Mouse (Mus musculus) central nervous system, embryonic 11.5 days (tissue): Measurements from ENCODE around the gene 1700092M07Rik. TPM values are rescaled to one million over a fixed set of nuclear protein-coding genes. Genes with fewer than 3 reads are reported as not detected.

Experiments
- polyA plus RNA-seq: library from polyadenylated mRNA; depleted of rRNA; stranded (reverse); fragments of >200 nt; gene quantifications from 2 replicates; pipeline ENCODE4 v1.2.3, GENCODE M21; 2012; rRNA removed

Gene 1700092M07Rik
- polyA plus RNA-seq, result 3.5 and 4.2 TPM in 2 replicates

DNA sequence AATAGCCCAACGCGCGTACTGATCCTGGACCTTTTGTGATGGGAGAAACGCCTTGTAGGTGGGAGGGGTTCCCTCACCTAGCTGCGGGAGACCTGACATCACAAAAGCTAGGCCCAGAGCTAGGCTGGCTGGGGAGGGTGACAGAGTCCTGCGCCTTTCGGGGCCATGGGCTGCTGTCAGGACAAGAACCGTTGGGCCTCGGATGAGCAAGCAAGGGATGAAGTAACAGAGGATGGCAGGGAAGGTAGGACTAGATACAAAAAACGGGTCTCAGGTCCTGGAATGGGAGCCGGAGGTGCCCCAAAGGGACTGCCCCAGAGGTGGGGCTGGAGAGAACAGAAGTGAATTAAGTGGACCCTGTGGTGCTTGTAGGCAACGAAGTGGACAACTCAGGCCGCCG is at the start of gene 1700092M07Rik:
Gene 1700092M07Rik, plus strand, starts transcription at position 116 of the 400 bp plus-strand sequence.

GRCm38 (mm10) chr19:8722907-8723573 is 17.5 kb upstream of the 1700092M07Rik start, which contains the start of gene Slc3a2:
Slc3a2 (minus strand) TSS chr19:8723369.

DNA sequence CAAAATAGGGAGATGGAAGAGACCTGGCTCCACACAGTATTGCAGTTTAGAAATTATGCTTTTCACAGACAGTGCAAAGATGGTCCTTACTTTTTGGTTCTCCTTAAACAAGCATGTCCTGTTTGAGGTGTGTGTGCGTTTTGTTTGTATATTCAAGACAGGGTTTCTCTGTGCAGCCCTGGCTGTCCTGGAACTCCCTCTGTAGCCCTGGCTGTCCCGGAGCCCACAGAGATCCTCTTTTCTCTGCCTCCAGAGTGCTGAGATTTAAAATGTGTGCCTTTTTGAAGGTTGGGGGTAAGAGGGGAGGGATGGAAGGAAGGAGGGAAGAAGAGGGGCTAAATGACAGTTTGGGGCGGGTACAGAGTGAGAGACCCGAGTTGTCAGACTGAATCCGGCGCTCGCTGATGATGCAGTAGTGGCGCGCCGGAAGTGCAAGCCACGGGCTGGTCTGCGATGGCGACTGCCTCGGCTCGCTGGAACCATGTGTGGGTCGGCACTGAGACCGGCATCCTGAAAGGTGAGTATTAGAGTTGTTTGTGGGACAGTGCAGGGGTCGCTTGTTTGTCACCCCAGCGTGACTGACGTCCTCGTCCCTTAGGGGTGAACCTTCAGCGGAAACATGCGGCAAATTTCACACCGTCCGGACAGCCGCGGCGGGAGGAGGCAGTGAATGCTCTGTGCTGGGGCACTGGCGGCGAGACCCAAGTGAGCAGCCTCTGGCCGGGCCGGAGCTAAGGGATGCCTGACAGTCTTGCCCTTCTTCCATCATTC is 4.9 kb upstream of the 1700092M07Rik start, which contains the start of gene Wdr74:
Gene Wdr74, plus strand, starts transcription at position 439 of the 771 bp plus-strand sequence.

GRCm38 (mm10) chr19:8741243-8741869 is 838 bp downstream of the 1700092M07Rik start, which contains the start of gene Stx5a:
Stx5a (plus strand) TSS chr19:8741413.

DNA sequence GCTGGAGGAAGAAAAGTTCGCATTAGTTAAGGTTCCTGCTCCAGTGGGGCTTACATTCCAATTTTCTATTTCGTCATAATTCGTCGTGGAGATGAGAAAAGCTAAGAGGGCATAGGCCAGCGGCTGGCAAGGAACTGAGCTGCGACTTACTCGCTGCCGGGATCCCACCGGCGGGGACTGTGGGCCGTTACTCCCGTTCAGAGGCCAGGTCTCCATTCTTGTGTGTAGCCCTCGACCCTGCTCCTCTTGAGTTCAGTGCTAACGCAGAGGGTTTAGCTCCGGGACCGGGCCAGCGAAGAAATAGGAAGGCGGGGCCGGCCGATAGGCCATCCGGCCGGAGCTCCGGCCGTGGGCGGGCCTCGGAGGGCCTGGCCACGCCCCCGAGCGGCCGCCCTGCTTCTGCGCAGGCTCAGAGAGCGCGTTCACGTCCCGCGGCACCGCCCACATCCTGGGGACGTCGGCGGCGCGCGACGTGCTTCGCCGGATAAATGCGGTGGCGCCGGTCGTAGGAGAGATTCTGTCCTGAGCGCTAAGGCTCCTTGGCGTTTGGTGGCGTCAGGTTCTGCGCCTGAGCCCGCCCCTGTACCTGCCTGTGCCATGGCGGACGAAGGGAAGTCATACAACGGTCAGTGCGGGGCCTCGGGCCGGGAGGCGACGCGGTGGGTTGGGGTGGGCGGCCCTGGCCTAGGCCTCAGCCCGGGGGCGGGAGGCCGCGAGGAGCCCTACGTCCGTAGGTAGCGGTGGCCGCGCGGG is 16.3 kb downstream of the 1700092M07Rik start, which contains the start of gene Nxf1:
Gene Nxf1, plus strand, starts transcription at position 439 of the 753 bp plus-strand sequence.

DNA sequence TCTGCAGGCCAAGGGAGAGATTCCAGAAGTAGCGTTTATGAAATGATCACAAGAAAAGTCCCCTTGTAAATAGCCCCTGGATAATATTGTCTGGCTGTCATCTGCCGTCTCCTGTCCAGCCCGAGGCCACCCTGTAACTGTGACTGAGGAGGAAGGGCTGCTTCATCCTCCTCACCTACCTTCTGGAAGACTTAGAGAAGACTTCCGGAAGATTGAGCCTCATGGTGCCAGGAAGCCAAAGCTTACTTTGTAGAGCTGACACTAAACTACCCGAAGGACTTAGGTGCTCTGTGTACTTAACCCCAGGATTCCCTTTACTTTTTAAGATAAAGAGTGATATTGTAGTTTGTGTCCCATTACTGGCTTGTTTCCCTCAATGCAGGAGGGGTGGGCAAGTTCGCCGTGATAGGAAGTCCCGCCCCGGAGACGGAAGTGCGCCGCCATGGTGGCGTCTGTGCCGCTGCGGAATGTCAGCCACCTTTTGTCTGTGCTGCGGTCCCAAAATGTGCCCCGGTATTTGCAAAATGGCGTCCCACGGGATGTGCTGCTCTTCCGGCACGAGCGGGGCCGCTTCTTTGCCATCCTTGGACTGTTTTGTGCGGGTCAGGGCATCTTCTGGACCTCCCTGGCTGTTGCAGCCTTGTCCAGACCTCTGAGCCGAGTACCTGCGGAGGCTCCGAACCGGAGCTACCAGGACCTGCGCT is 30.2 kb downstream of the 1700092M07Rik start, which contains the start of gene Tmem223:
Gene Tmem223, plus strand, starts transcription at position 430 of the 704 bp plus-strand sequence.

DNA sequence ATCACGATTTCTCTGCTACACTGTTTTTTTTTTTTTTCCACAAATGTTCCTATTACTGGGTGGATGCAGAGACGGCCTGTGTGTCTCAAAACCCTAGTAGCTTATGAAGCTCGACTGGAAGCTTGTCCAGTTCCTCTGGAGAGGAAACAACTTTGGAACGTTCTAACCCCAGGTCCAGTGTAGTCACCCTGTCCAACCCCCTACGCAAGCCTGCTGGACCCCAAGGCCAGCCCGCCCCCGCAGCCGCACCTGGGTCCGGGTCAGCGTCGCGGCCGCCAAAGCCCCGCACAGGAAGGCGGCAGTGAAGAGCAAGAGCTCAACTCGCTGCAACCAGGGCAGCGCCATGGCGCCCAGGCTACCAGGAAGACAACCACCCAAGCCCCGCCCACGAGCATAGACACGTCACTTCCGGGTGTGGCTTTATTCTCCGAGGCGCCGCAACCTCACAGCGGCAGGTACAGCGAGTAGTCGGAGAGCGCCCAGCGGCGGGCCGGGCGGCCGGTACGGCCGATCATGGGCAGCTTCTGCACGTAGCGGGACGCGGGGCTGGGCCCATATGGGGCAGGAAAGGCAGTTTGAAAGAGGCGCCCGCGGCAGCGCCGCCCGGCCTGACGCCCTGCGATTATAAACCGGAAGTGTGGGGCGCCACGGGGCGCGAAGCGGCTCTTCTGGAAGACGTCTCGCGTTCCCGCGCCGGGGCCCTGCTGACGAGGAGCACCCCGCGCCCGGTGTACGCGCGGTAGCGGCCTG is 33.7 kb downstream of the 1700092M07Rik start, which contains the start of gene Tmem179b:
Gene Tmem179b, minus strand, starts transcription at position 382 of the 750 bp plus-strand sequence.

DNA sequence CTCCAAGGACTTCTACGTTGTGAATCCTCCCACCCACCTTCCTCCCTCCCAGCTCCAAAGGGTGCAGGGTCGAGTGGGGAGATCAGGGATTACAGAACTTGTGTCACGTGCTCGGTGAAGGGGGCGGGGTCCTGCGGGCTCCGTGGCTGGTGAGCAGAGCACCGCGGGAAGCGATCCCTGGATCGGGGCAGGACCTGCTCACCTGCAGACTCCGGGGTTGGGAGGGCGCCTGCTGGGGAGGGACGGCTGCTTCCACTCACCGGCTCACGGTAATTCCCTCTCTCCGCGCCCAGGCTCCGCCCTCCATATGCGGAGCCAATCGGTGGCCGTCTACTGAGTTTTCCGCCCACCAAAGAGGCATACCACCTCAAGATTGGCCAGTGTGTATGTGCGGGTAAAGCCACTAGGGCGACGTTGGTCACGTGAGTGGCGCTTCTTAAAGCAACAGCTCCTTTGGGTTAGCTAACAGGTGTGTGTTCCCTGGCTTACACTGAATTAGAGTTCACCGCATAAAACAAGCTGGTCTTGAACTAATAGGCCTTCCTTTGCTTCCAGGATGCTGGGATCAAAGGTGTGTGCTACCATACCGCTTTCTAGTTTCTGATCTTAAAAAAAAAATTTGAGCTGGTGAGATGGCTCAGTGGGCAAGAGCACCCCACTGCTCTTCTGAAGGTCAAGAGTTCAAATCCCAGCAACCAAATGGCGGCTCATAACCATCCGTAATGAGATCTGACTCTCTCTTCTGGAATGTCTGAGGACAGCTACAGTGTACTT is 45.7 kb downstream of the 1700092M07Rik start, which contains the start of gene Taf6l:
Gene Taf6l, minus strand, starts transcription at position 410 of the 774 bp plus-strand sequence.

Other genes with a start within 250 kb of the 1700092M07Rik start
- gene Slc22a8, start 149.5 kb upstream of the 1700092M07Rik start, polyA plus RNA-seq, result 0.26 and 0.50 TPM in 2 replicates
- 1.0 and 1.2 TPM in 2 replicates for gene Slc22a6, start 122.7 kb upstream of the 1700092M07Rik start, polyA plus RNA-seq
- gene Chrm1, start 76.9 kb upstream of the 1700092M07Rik start, polyA plus RNA-seq, result 0.18 and 0.32 TPM in 2 replicates
- 95.3 and 154 TPM in 2 replicates for gene Slc3a2, start 17.3 kb upstream of the 1700092M07Rik start, polyA plus RNA-seq
- 61.7 and 67.5 TPM in 2 replicates for gene Wdr74, start 4.9 kb upstream of the 1700092M07Rik start, polyA plus RNA-seq
- gene Stx5a, start 695 bp downstream of the 1700092M07Rik start, polyA plus RNA-seq, result 68.9 and 120 TPM in 2 replicates
- gene Nxf1, start 16.4 kb downstream of the 1700092M07Rik start, polyA plus RNA-seq, result 229 and 239 TPM in 2 replicates
- gene Tmem223, start 30.3 kb downstream of the 1700092M07Rik start, polyA plus RNA-seq, result 154 and 167 TPM in 2 replicates
- 20.2 and 35.2 TPM in 2 replicates for gene Tmem179b, start 33.7 kb downstream of the 1700092M07Rik start, polyA plus RNA-seq
- 26.9 and 28.7 TPM in 2 replicates for gene Taf6l, start 45.7 kb downstream of the 1700092M07Rik start, polyA plus RNA-seq
- gene Polr2g, start 57.9 kb downstream of the 1700092M07Rik start, polyA plus RNA-seq, result 133 and 156 TPM in 2 replicates
- gene Zbtb3, start 61.8 kb downstream of the 1700092M07Rik start, polyA plus RNA-seq, result 2.9 and 4.6 TPM in 2 replicates
- 54.1 and 73.8 TPM in 2 replicates for gene Ttc9c, start 78.6 kb downstream of the 1700092M07Rik start, polyA plus RNA-seq
- 83.3 and 183 TPM in 2 replicates for gene Hnrnpul2, start 79.3 kb downstream of the 1700092M07Rik start, polyA plus RNA-seq
- 2.4 TPM in 1 of 2 replicates, not detected in the other for gene AC129217.1, start 89.1 kb downstream of the 1700092M07Rik start, polyA plus RNA-seq
- 49.4 and 62.6 TPM in 2 replicates for gene Bscl2, start 96.7 kb downstream of the 1700092M07Rik start, polyA plus RNA-seq
- 52.5 and 74.8 TPM in 2 replicates for gene Gng3, start 98.5 kb downstream of the 1700092M07Rik start, polyA plus RNA-seq
- 0.79 and 0.83 TPM in 2 replicates for gene Lrrn4cl, start 110.0 kb downstream of the 1700092M07Rik start, polyA plus RNA-seq
- 165 and 393 TPM in 2 replicates for gene Ubxn1, start 130.8 kb downstream of the 1700092M07Rik start, polyA plus RNA-seq
- gene Uqcc3, start 140.2 kb downstream of the 1700092M07Rik start, polyA plus RNA-seq, result 54.0 and 71.8 TPM in 2 replicates
- gene Lbhd1, start 143.0 kb downstream of the 1700092M07Rik start, polyA plus RNA-seq, result 7.5 and 10.5 TPM in 2 replicates
- gene Gm49403, start 143.2 kb downstream of the 1700092M07Rik start, polyA plus RNA-seq, result not detected in 2 replicates
- gene 1810009A15Rik, start 148.1 kb downstream of the 1700092M07Rik start, polyA plus RNA-seq, result 123 and 143 TPM in 2 replicates
- 11.4 TPM in 1 of 2 replicates, not detected in the other for gene Gm49416, start 148.2 kb downstream of the 1700092M07Rik start, polyA plus RNA-seq
- 25.3 and 31.6 TPM in 2 replicates for gene Ints5, start 152.3 kb downstream of the 1700092M07Rik start, polyA plus RNA-seq
- 126 and 172 TPM in 2 replicates for gene Ganab, start 157.4 kb downstream of the 1700092M07Rik start, polyA plus RNA-seq
- gene B3gat3, start 179.7 kb downstream of the 1700092M07Rik start, polyA plus RNA-seq, result 84.3 and 108 TPM in 2 replicates
- 2.5 and 3.1 TPM in 2 replicates for gene Rom1, start 188.6 kb downstream of the 1700092M07Rik start, polyA plus RNA-seq
- 25.8 and 32.3 TPM in 2 replicates for gene Eml3, start 188.8 kb downstream of the 1700092M07Rik start, polyA plus RNA-seq
- 75.1 and 76.6 TPM in 2 replicates for gene Mta2, start 201.2 kb downstream of the 1700092M07Rik start, polyA plus RNA-seq
- 28.1 and 28.7 TPM in 2 replicates for gene Tut1, start 213.1 kb downstream of the 1700092M07Rik start, polyA plus RNA-seq
- 547 and 626 TPM in 2 replicates for gene Eef1g, start 226.3 kb downstream of the 1700092M07Rik start, polyA plus RNA-seq
- 10.3 and 10.8 TPM in 2 replicates for gene Ahnak, start 248.6 kb downstream of the 1700092M07Rik start, polyA plus RNA-seq